Mouse (Mus musculus) stomach, postnatal 0 days (tissue): ENCODE results near the gene Pik3ca.

Experiments used
- CTCF ChIP-seq: IDR thresholded peaks from 2 replicates; pipeline ENCODE4 v1.5.1; 2016; ENCODE audit warnings: antibody characterized with exemption, low read depth, mild to moderate bottlenecking, moderate library complexity
- EP300 ChIP-seq: optimal IDR thresholded peaks from 2 replicates; pipeline ENCODE3; 2016; ENCODE audit warnings: antibody characterized with exemption

DNA sequence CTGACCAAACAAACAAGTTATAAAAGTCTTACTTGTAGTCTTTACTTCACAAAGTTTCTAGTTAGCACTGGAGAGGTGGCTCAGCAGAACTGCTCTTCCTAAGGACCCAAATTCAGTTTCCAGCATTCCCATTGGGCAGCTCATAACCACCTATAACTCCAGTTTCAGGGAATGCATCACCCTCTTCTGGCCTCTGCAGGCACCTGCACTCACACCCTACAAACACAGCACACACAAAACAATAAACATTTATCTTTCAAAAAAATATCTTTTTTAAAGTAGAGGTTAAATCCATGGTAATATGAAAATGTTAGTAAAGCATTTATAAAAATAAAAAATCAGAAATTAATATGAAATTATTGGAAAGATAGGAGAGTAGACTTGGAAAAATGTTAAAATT lies 44.2 kb downstream of the Pik3ca start:
- TF ChIP-seq EP300 (no peak), CTCF (peak; percentile 41)
